Mouse (Mus musculus) C2C12 (cell line): ENCODE measurements around the gene Efcab12.

ENCODE experiments used
- CEBPB ChIP-seq: IDR thresholded peaks from one replicate; pipeline ENCODE4 v1.6.1; 2011; ENCODE audit warnings: low read depth, mild to moderate bottlenecking, control low read depth, moderate library complexity
- CTCF ChIP-seq: IDR thresholded peaks from one replicate; pipeline ENCODE4 v1.5.1; 2011; ENCODE audit not compliant: control insufficient read depth, insufficient read depth, insufficient read length
- MAX ChIP-seq: IDR thresholded peaks from one replicate; pipeline ENCODE4 v1.6.1; 2011; ENCODE audit warnings: mild to moderate bottlenecking, control low read depth
- MYOD1 ChIP-seq: IDR thresholded peaks from one replicate; pipeline ENCODE4 v1.6.1; 2011; ENCODE audit warnings: low read depth; ENCODE audit not compliant: control insufficient read depth, insufficient read length
- MYOG ChIP-seq: IDR thresholded peaks from one replicate; pipeline ENCODE4 v1.6.1; 2011; ENCODE audit not compliant: control insufficient read depth, insufficient read length; ENCODE audit errors: extremely low read depth
- USF1 ChIP-seq: IDR thresholded peaks from one replicate; pipeline ENCODE4 v1.6.1; 2011; ENCODE audit warnings: low read depth, mild to moderate bottlenecking, control low read depth, moderate library complexity

- TF ChIP-seq CTCF (no peak), MAX (no peak), MYOD1 (no peak), MYOG (no peak), USF1 (no peak), CEBPB (no peak)
Observed at GRCm38 (mm10) chr6:115832152-115832850, 5.9 kb downstream of the Efcab12 start.
